Mouse (Mus musculus) heart, postnatal 36 days (tissue): ENCODE data around the gene Tbc1d22a. TPM values are rescaled to one million over a fixed set of nuclear protein-coding genes. Genes with fewer than 3 reads are reported as not detected.
"Not testable (repeated sequence)": the region's sequence is repeated elsewhere in the genome, so short reads cannot be mapped to it uniquely, and the experiment has no call there.

Experiments
- DNase-seq, 2 experiments: peaks; one replicate each; pipeline ENCODE4 v3.0.0; 2021 to 2022
- intact Hi-C: fragments of 180-260 bp; cut with DNase I; formaldehyde crosslinking; loops from one replicate; pipeline ENCODE4 v1.15.1; 2025
- total RNA-seq, 2 experiments: library from RNA; stranded (reverse); gene quantifications; 2 replicates each; pipeline ENCODE4 v1.2.3; 2021

Gene Tbc1d22a
- total RNA-seq, 2 experiments from 2014 or later, result 21.7 to 28.6 TPM

- DNase-seq, result no peak
- intact Hi-C loops, result no loop called here
Measured at GRCm38 (mm10) chr15:86200169-86200568, 14.1 kb upstream of the Tbc1d22a start.

- DNase-seq, result no peak
- intact Hi-C loops, result no loop called here
Measured at GRCm38 (mm10) chr15:86201095-86201494, 13.2 kb upstream of the Tbc1d22a start.

GRCm38 (mm10) chr15:86201696-86202330 is 12.4 kb upstream of the Tbc1d22a start:
- DNase-seq, result peak; percentile 35 to 53
- intact Hi-C loops, result no loop called here

GRCm38 (mm10) chr15:86202640-86203039 is 11.6 kb upstream of the Tbc1d22a start:
- intact Hi-C loops, result no loop called here
- peak in 1 of 2 experiments; percentile 47 for DNase-seq

- intact Hi-C loops, result no loop called here
- DNase-seq, result no peak
Measured at GRCm38 (mm10) chr15:86203292-86203793, 10.9 kb upstream of the Tbc1d22a start.

GRCm38 (mm10) chr15:86203942-86204561 is 10.2 kb upstream of the Tbc1d22a start:
- intact Hi-C loops, result loop anchor here (2.0 kb wide), 1 partner anchor 45 kb away; no protein-coding TSS in a partner anchor
- DNase-seq, result peak; percentile 53 to 58

GRCm38 (mm10) chr15:86205300-86205699 is 9.0 kb upstream of the Tbc1d22a start:
- DNase-seq, result peak; percentile 66 to 80
- intact Hi-C loops, result loop anchor here (2.0 to 5.0 kb wide), 2 partner anchors 46 to 63 kb away; no protein-coding TSS in a partner anchor

- peak in 1 of 2 experiments; percentile 41 for DNase-seq
- intact Hi-C loops, result loop anchor here (5.0 kb wide), 1 partner anchor 64 kb away; no protein-coding TSS in a partner anchor
Measured at GRCm38 (mm10) chr15:86206385-86206784, 7.9 kb upstream of the Tbc1d22a start.

GRCm38 (mm10) chr15:86212193-86212592 is 2.1 kb upstream of the Tbc1d22a start:
- DNase-seq, result not testable (repeated sequence)

GRCm38 (mm10) chr15:86214549-86215201 is 416 bp downstream of the Tbc1d22a start:
- no peak for DNase-seq
- intact Hi-C loops, result no loop called here

More at GRCm38 (mm10) chr15:86212193-86212592, 2.1 kb upstream of the Tbc1d22a start:
- intact Hi-C loops, result not testable (repeated sequence)

GRCm38 (mm10) chr15:86216641-86217040 is 2.4 kb downstream of the Tbc1d22a start:
- intact Hi-C loops, result not testable (repeated sequence)

GRCm38 (mm10) chr15:86219534-86220228 is 5.4 kb downstream of the Tbc1d22a start:
- intact Hi-C loops, result no loop called here
- no peak for DNase-seq

More at GRCm38 (mm10) chr15:86216641-86217040, 2.4 kb downstream of the Tbc1d22a start:
- DNase-seq, result not testable (repeated sequence)

GRCm38 (mm10) chr15:86220229-86220630 is 6.0 kb downstream of the Tbc1d22a start:
- peak; percentile 46 to 54 for DNase-seq
- intact Hi-C loops, result no loop called here

- no peak for DNase-seq
Measured at GRCm38 (mm10) chr15:86220715-86221114, 6.5 kb downstream of the Tbc1d22a start.

GRCm38 (mm10) chr15:86221369-86221768 is 7.1 kb downstream of the Tbc1d22a start:
- intact Hi-C loops, result no loop called here
- no peak for DNase-seq

More at GRCm38 (mm10) chr15:86220715-86221114, 6.5 kb downstream of the Tbc1d22a start:
- intact Hi-C loops, result no loop called here

- DNase-seq, intact Hi-C loops: not testable (repeated sequence)
Measured at GRCm38 (mm10) chr15:86221901-86222300, 7.6 kb downstream of the Tbc1d22a start.

GRCm38 (mm10) chr15:86224972-86225551 is 10.8 kb downstream of the Tbc1d22a start:
- DNase-seq, result no peak
- intact Hi-C loops, result loop anchor here (5.0 kb wide), 2 partner anchors 38 to 58 kb away; partner anchors contain the start of gene Cerk

- intact Hi-C loops, result loop anchor here (5.0 kb wide), 2 partner anchors 39 to 59 kb away; partner anchors contain the start of gene Cerk
- no peak for DNase-seq
Measured at GRCm38 (mm10) chr15:86226221-86226620, 12.0 kb downstream of the Tbc1d22a start.

- DNase-seq, result no peak
- intact Hi-C loops, result loop anchor here (5.0 kb wide), 2 partner anchors 40 to 60 kb away; partner anchors contain the start of gene Cerk
Measured at GRCm38 (mm10) chr15:86226968-86227367, 12.7 kb downstream of the Tbc1d22a start.

- peak; percentile 47 to 56 for DNase-seq
- intact Hi-C loops, result loop anchor here (5.0 kb wide), 2 partner anchors 41 to 61 kb away; partner anchors contain the start of gene Cerk
Measured at GRCm38 (mm10) chr15:86228186-86228585, 13.9 kb downstream of the Tbc1d22a start.
